Mouse (Mus musculus) midbrain, embryonic 14.5 days (tissue): ENCODE results near the gene Mroh2a. TPM values are rescaled to one million over a fixed set of nuclear protein-coding genes. Genes with fewer than 3 reads are reported as not detected.
A peak's percentile ranks its signal among the peaks of the same experiment; 100 is the strongest.

Experiments
- ATAC-seq: fragments of 200-750 bp; cut with Nextera tagmentation; 2 replicates; pipeline ENCODE4 v1.8.0; 2017; ENCODE audit warnings: moderate number of reproducible peaks, moderate library complexity; ENCODE audit not compliant: low FRiP score, low TSS enrichment
- DNase-seq: peaks from one replicate; pipeline ENCODE4 v3.0.0-alpha.2; 2015
- H3K27ac ChIP-seq: fragments of 300-500 bp; sonication (generic); replicated peaks from 2 replicates; pipeline ENCODE4 v1.5.1; 2014; ENCODE audit warnings: mild to moderate bottlenecking, low read depth, low read length, moderate library complexity
- H3K27me3 ChIP-seq: fragments of 300-500 bp; sonication (generic); 2 replicates; pipeline ENCODE4 v1.6.1; 2014; ENCODE audit warnings: low read length, control low read depth, mixed read lengths; ENCODE audit not compliant: control insufficient read depth, insufficient read depth
- H3K36me3 ChIP-seq: fragments of 300-500 bp; sonication (generic); 2 replicates; pipeline ENCODE4 v1.6.1; 2014; ENCODE audit warnings: low read length, control low read depth; ENCODE audit not compliant: control insufficient read depth, insufficient read depth
- H3K4me1 ChIP-seq: fragments of 300-500 bp; sonication (generic); 2 replicates; pipeline ENCODE4 v1.6.1; 2014; ENCODE audit warnings: mild to moderate bottlenecking, antibody characterized with exemption, low read length, control low read depth; ENCODE audit not compliant: control insufficient read depth, insufficient read depth
- H3K4me2 ChIP-seq: fragments of 300-500 bp; sonication (generic); 2 replicates; pipeline ENCODE4 v1.6.1; 2014; ENCODE audit warnings: mild to moderate bottlenecking, low read length, moderate library complexity
- H3K4me3 ChIP-seq: fragments of 300-500 bp; sonication (generic); replicated peaks from 2 replicates; pipeline ENCODE4 v1.5.1; 2014; ENCODE audit warnings: low read depth, low read length
- H3K9ac ChIP-seq: fragments of 300-500 bp; sonication (generic); replicated peaks from 2 replicates; pipeline ENCODE4 v1.6.1; 2014; ENCODE audit warnings: mild to moderate bottlenecking, low read length, moderate library complexity
- H3K9me3 ChIP-seq: fragments of 300-500 bp; sonication (generic); 2 replicates; pipeline ENCODE4 v1.6.1; 2016; ENCODE audit warnings: low read length, control low read depth, mixed read lengths; ENCODE audit not compliant: control insufficient read depth
- WGBS: fragments of 180-500 bp; shearing (Covaris S2); extraction: QIAGEN DNeasy Blood & Tissue Kit; methylation state at CpG from one replicate; pipeline ENCODE4 v1.1.7; 2014; 5-methylcytosine and 5-hydroxymethylcytosine counted together
- polyA plus RNA-seq: library from polyadenylated mRNA; unstranded; fragments of >200 nt; fragmentation: Nextera tagmentation; extraction: Ambion mirVana; gene quantifications from 2 replicates; pipeline ENCODE4 v1.2.1, GENCODE M21; 2014

Mroh2a gene
- polyA plus RNA-seq, 1 experiment from 2014 or later, result 1.8 TPM

GRCm38 (mm10) chr1:88230421-88230820 is 3.6 kb downstream of the Mroh2a start:
- H3K4me2 ChIP-seq, result no peak overlapping the region
- no peaks in the 10 kb centered on the region for H3K36me3 ChIP-seq
- no peak overlapping the region for H3K4me3 ChIP-seq
- peaks cover 100% of the 10 kb centered on the region for H3K9me3 ChIP-seq
- no peak for ATAC-seq
- no peak for DNase-seq
- H3K27me3 ChIP-seq, result no peaks in the 10 kb centered on the region
- H3K4me1 ChIP-seq, result no peaks in the 10 kb centered on the region
- H3K27ac ChIP-seq, result no peak overlapping the region
- WGBS, result 74% methylated on average over 7 of the region's 7 CpGs
- H3K9ac ChIP-seq, result no peak overlapping the region

GRCm38 (mm10) chr1:88230981-88231802 is 4.4 kb downstream of the Mroh2a start:
- no peak for DNase-seq
- Histone ChIP-seq H3K27me3 (no peaks in the 10 kb centered on the region), H3K27ac (no peak overlapping the region), H3K4me1 (no peaks in the 10 kb centered on the region), H3K4me3 (no peak overlapping the region), H3K4me2 (no peak overlapping the region), H3K9ac (no peak overlapping the region), H3K9me3 (peaks cover 100% of the 10 kb centered on the region), H3K36me3 (no peaks in the 10 kb centered on the region)
- WGBS, result 75% methylated on average over 6 of the region's 6 CpGs
- ATAC-seq, result no peak

GRCm38 (mm10) chr1:88231803-88232499 is 5.2 kb downstream of the Mroh2a start:
- H3K4me1 ChIP-seq, result no peaks in the 10 kb centered on the region
- WGBS, result 68% methylated on average over 7 of the region's 7 CpGs
- peaks cover 98% of the 10 kb centered on the region for H3K9me3 ChIP-seq
- H3K27me3 ChIP-seq, result no peaks in the 10 kb centered on the region
- H3K9ac ChIP-seq, result no peak overlapping the region
- no peak overlapping the region for H3K4me2 ChIP-seq
- no peak overlapping the region for H3K4me3 ChIP-seq
- no peaks in the 10 kb centered on the region for H3K36me3 ChIP-seq
- ATAC-seq (no peak), DNase-seq (no peak)
- no peak overlapping the region for H3K27ac ChIP-seq

- Histone ChIP-seq H3K9ac (no peak overlapping the region), H3K4me1 (no peaks in the 10 kb centered on the region), H3K27ac (no peak overlapping the region), H3K4me2 (no peak overlapping the region), H3K4me3 (no peak overlapping the region), H3K36me3 (no peaks in the 10 kb centered on the region), H3K9me3 (peaks cover 98% of the 10 kb centered on the region), H3K27me3 (no peaks in the 10 kb centered on the region)
- DNase-seq (no peak), ATAC-seq (no peak)
- WGBS, result 53% methylated on average over 3 of the region's 3 CpGs
Observed at GRCm38 (mm10) chr1:88232664-88233380, 6.0 kb downstream of the Mroh2a start.

GRCm38 (mm10) chr1:88233421-88234247 is 6.8 kb downstream of the Mroh2a start:
- Histone ChIP-seq H3K9ac (no peak overlapping the region), H3K4me3 (no peak overlapping the region), H3K36me3 (no peaks in the 10 kb centered on the region), H3K27ac (no peak overlapping the region), H3K9me3 (peaks cover 98% of the 10 kb centered on the region), H3K4me2 (no peak overlapping the region), H3K27me3 (no peaks in the 10 kb centered on the region), H3K4me1 (no peaks in the 10 kb centered on the region)
- ATAC-seq (0 out of 2 replicates have a peak, but pooled peaks have one; percentile 4), DNase-seq (no peak)
- 67% methylated on average over 14 of the region's 14 CpGs for WGBS

GRCm38 (mm10) chr1:88234248-88234610 is 7.4 kb downstream of the Mroh2a start:
- WGBS, result 66% methylated on average over 4 of the region's 4 CpGs
- no peak overlapping the region for H3K4me3 ChIP-seq
- H3K27ac ChIP-seq, result no peak overlapping the region
- no peaks in the 10 kb centered on the region for H3K27me3 ChIP-seq
- no peak for DNase-seq
- H3K4me1 ChIP-seq, result no peaks in the 10 kb centered on the region
- H3K9ac ChIP-seq, result no peak overlapping the region
- ATAC-seq, result no peak
- H3K36me3 ChIP-seq, result no peaks in the 10 kb centered on the region
- no peak overlapping the region for H3K4me2 ChIP-seq
- peaks cover 98% of the 10 kb centered on the region for H3K9me3 ChIP-seq

GRCm38 (mm10) chr1:88234646-88235045 is 7.9 kb downstream of the Mroh2a start:
- Histone ChIP-seq H3K4me2 (no peak overlapping the region), H3K9ac (no peak overlapping the region), H3K4me1 (no peaks in the 10 kb centered on the region), H3K9me3 (peaks cover 98% of the 10 kb centered on the region), H3K27me3 (no peaks in the 10 kb centered on the region), H3K36me3 (no peaks in the 10 kb centered on the region), H3K4me3 (no peak overlapping the region), H3K27ac (no peak overlapping the region)
- ATAC-seq (0 out of 2 replicates have a peak, but pooled peaks have one; percentile 0), DNase-seq (no peak)
- 43% methylated on average over 5 of the region's 5 CpGs for WGBS
